Mouse (Mus musculus) forebrain, embryonic 13.5 days (tissue): ENCODE results near the gene Rbm11. TPM values are rescaled to one million over a fixed set of nuclear protein-coding genes. Genes with fewer than 3 reads are reported as not detected.
A peak's percentile ranks its signal among the peaks of the same experiment; 100 is the strongest.

Experiments used
- ATAC-seq: fragments of 200-750 bp; cut with Nextera tagmentation; 2 replicates; pipeline ENCODE4 v1.8.0; 2017
- H3K27ac ChIP-seq: fragments of 300-500 bp; sonication (generic); 2 replicates; pipeline ENCODE4 v1.5.1; 2015; ENCODE audit warnings: inconsistent platforms, mild to moderate bottlenecking, moderate library complexity
- H3K27me3 ChIP-seq: fragments of 300-500 bp; sonication (generic); 2 replicates; pipeline ENCODE4 v1.6.1; 2015; ENCODE audit warnings: mild to moderate bottlenecking, inconsistent platforms
- H3K36me3 ChIP-seq: fragments of 300-500 bp; sonication (generic); 2 replicates; pipeline ENCODE4 v1.6.1; 2015; ENCODE audit warnings: mild to moderate bottlenecking, inconsistent platforms; ENCODE audit not compliant: poor library complexity, severe bottlenecking
- H3K4me1 ChIP-seq: fragments of 300-500 bp; sonication (generic); 2 replicates; pipeline ENCODE4 v1.6.1; 2015; ENCODE audit warnings: inconsistent platforms
- H3K4me2 ChIP-seq: fragments of 300-500 bp; sonication (generic); 2 replicates; pipeline ENCODE4 v1.6.1; 2015; ENCODE audit warnings: inconsistent platforms, mild to moderate bottlenecking, moderate library complexity
- H3K4me3 ChIP-seq: fragments of 300-500 bp; sonication (generic); 2 replicates; pipeline ENCODE4 v1.5.1; 2015; ENCODE audit warnings: mild to moderate bottlenecking, inconsistent platforms
- H3K9ac ChIP-seq: fragments of 300-500 bp; sonication (generic); 2 replicates; pipeline ENCODE4 v1.6.1; 2015; ENCODE audit warnings: mild to moderate bottlenecking, inconsistent platforms
- H3K9me3 ChIP-seq: fragments of 300-500 bp; sonication (generic); replicated peaks from 2 replicates; pipeline ENCODE4 v1.6.1; 2016; ENCODE audit warnings: inconsistent platforms
- WGBS: fragments of 180-500 bp; shearing (Covaris S2); methylation state at CpG from one replicate; pipeline ENCODE4 v1.1.7; 2015; 5-methylcytosine and 5-hydroxymethylcytosine counted together
- polyA plus RNA-seq: library from polyadenylated mRNA; unstranded; fragments of >200 nt; fragmentation: Nextera tagmentation; extraction: Ambion mirVana; gene quantifications from 2 replicates; pipeline ENCODE4 v1.2.1, GENCODE M21; 2015

The Rbm11 gene
- 0.89 and 1.1 TPM in 2 replicates for polyA plus RNA-seq

DNA sequence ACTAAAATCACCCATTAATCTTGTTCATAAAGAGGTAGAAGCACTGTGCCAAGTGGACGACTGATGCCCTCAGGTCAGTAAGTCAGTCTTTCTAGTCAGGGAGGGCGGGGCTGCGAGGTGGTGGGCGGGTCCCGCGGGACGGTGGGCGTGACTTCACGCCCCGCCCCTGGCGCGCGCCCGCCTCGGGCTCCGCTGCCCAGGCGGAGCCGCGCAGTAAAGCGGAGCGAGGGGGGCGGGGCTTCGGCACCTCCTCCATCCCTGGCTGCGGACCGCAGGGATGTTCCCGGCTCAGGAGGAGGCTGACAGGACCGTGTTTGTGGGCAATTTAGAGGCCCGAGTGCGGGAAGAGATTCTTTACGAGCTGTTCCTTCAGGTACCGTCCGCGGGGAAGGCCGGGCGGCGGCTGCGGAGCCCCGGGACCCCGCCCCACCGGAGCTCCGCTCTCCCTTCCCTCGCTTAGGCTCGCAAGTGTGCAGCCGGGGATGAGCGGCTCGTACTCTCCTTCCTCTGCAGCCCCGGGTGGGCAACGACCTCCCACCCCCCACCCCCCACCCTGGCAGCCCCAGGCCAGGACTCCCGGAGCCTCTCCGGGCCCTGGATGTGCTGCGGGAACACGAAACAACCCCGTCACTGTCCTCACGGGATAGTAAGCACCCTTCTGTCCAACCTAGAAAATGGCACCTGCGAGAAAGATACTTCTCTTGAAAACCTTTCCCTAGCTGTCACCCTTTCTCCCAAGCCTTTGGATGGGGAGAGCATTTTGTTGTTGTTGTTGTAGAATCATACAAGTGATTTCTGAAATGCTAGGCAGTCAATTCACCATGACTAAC, at the start of gene Rbm11:
Rbm11 (plus strand) TSS at position 174 of the 830 bp plus-strand sequence.
- Histone ChIP-seq H3K9me3 (no peaks in the 10 kb centered on the region), H3K4me1 (peaks cover 9% of the 10 kb centered on the region), H3K36me3 (no peaks in the 10 kb centered on the region), H3K9ac (peak within 1 kb of the TSS; percentile 74), H3K4me2 (peak within 1 kb of the TSS; percentile 77), H3K27me3 (0 out of 2 replicates have a peak, but pooled peaks cover 6% of the 10 kb centered on the region), H3K27ac (no peak within 1 kb of the TSS), H3K4me3 (peak within 1 kb of the TSS; percentile 73)
- WGBS: 0% methylated on average over 53 of the region's 55 CpGs
- ATAC-seq: peak; percentile 97

DNA sequence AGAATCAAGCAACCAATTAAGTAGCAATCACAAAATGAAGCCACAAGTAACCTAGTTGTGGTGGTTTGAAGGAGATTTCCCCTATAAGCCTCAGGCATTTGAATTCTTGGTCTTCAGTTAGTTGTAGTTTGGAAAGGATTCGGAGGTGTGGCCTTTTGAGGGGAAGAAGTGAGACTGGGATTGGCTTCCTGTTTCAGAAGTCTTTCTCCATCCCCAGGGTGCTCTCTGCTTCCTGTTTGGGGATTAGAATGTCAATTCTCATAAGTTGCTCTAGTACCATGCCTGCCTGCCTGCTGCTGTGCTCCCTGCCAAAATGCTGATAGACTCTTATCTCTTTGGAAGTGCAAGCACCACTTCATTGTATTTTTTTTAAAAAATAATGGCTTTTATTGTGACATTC, 47.3 kb upstream of the Rbm11 start:
- H3K36me3 ChIP-seq: no peaks in the 10 kb centered on the region
- 89% methylated on average over 1 of the region's 1 CpGs for WGBS

DNA sequence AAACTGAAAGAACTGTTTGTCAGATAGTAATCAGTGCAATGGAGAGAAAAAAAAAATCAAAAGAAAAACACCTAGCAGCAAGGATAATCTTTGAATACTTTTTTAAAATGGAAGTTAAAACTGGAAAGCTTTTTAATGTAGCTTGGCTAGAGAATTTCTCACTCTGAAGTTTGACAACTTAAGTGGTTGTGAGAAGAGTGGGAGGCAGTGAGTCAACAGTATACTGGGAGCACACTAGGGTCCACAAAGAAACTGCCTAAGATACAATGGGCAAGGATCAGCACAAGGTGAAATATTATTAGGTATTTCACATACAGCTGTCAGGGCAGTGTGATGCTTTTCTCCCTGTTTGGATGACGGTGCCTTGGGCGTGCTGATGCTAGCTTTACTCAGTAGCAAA, 29.7 kb upstream of the Rbm11 start:
- Histone ChIP-seq H3K27ac (no peak overlapping the region), H3K4me3 (no peak overlapping the region), H3K4me2 (no peak overlapping the region), H3K9ac (no peak overlapping the region), H3K27me3 (no peaks in the 10 kb centered on the region), H3K4me1 (no peaks in the 10 kb centered on the region), H3K36me3 (no peaks in the 10 kb centered on the region), H3K9me3 (no peaks in the 10 kb centered on the region)
- WGBS: 85% methylated on average over 2 of the region's 2 CpGs
- ATAC-seq: no peak

More for the DNA sequence above, 47.3 kb upstream of the Rbm11 start:
- H3K4me1 ChIP-seq: no peaks in the 10 kb centered on the region
- no peaks in the 10 kb centered on the region for H3K9me3 ChIP-seq
- H3K9ac ChIP-seq: no peak overlapping the region
- H3K4me2 ChIP-seq: no peak overlapping the region
- H3K27me3 ChIP-seq: no peaks in the 10 kb centered on the region
- H3K27ac ChIP-seq: no peak overlapping the region
- no peak overlapping the region for H3K4me3 ChIP-seq
- ATAC-seq: no peak

DNA sequence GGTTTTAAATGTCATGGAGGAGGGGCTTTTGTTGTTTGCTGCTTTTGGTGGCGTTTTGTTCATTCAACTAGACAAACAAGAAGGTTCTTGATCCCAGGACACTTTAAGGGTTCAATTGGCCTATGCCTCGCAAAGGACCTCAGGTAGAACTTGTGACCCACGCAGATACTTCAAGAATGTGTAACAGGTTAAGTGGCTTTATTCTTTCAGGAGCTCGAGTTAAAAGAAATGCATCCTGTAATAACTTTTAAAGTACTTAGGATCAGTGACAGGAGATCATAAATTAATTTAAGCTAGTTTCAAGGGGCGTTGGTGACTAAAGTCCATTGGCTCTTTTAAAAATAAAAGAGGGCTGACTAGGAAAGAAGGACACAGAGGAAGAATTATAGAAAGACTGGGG, 10.4 kb upstream of the Rbm11 start:
- Histone ChIP-seq H3K4me2 (no peak overlapping the region), H3K4me3 (no peak overlapping the region), H3K4me1 (no peaks in the 10 kb centered on the region), H3K9ac (no peak overlapping the region), H3K27me3 (no peaks in the 10 kb centered on the region), H3K9me3 (no peaks in the 10 kb centered on the region), H3K27ac (no peak overlapping the region), H3K36me3 (no peaks in the 10 kb centered on the region)
- 87% methylated on average over 5 of the region's 5 CpGs for WGBS
- no peak for ATAC-seq

DNA sequence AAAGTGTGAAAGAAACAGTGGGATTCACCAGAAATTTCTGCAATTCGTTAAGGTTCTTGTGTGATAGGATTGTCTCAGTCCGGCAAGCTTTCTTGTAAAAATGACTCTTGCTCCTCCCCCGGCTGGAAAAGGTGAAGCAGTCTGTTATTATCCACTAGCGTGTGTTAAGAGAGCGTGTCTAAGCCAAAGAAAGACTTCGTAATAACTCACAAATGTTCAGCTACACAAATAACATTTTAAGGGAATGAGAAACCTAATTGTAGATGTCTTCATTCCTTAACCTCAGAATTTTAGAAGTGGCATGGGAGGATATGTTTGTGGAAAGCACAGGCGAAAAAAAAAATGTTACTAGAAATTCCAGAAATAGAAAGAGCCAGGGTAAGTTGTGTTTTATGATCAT, 6.7 kb upstream of the Rbm11 start, which contains the start of gene Lipi:
Lipi (minus strand) TSS at position 101 of the 400 bp plus-strand sequence.
- no peak within 1 kb of the TSS for H3K9ac ChIP-seq
- no peaks in the 10 kb centered on the region for H3K36me3 ChIP-seq
- H3K27ac ChIP-seq: no peak within 1 kb of the TSS
- no peaks in the 10 kb centered on the region for H3K27me3 ChIP-seq
- no peak within 1 kb of the TSS for H3K4me3 ChIP-seq
- H3K4me1 ChIP-seq: no peaks in the 10 kb centered on the region
- no peak within 1 kb of the TSS for H3K4me2 ChIP-seq
- 75% methylated on average over 7 of the region's 7 CpGs for WGBS
- no peak for ATAC-seq
- H3K9me3 ChIP-seq: no peaks in the 10 kb centered on the region

DNA sequence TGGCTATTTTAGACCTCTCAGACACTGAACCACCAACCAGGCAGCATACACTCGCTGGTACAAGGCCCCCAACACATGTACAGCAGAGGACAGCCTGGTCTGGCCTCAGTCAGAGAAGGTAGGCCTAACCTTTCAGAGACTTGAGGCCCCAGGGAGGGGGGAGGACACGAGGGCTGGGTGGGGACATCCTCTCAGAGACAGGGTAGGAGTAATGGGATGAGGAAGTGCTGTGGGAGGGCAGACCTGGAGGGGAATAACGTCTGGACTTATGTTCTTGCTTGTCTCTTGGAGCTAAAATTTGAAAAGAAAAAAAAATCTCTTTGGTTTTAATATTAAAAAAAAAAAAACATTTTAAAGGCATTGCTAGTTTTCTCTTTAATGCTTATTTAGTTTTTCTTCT, 6.2 kb upstream of the Rbm11 start:
- ATAC-seq: no peak
- no peak overlapping the region for H3K4me3 ChIP-seq
- WGBS: 41% methylated on average over 3 of the region's 3 CpGs

DNA sequence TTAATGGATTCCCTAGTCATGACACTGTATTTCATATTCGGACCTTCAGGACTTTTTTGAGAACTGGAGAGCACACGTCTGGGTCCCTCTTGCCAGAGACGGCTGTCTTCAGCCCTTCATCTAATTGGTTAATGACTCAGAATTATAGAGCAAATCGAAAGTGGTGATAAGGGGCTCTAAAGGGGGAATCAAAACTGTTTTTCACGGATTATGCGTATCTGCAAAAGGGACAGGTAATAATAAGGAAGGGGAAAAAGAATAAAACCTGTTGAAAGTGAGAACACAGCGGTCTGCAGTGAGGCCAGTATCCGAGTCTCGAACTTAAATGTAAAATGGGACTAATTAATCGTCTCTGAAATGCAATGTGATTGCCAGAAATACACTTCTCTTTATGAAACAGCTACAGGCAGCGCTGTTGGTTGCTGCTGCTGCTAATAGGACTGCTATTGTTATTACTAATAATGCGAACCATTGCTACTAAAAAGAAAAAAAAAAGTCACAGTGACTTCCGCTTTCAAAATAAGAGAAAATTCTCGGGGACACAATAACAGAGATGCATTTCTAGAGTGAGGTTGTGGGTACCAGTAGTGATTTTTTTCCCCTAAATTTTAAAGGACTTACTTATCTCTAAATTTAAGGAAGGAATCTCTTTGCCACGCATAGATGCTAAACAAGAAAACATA, 998 bp downstream of the Rbm11 start:
- peak overlapping the region; percentile 73 for H3K4me3 ChIP-seq
- H3K27me3 ChIP-seq: 0 out of 2 replicates have a peak, but pooled peaks cover 6% of the 10 kb centered on the region
- no peaks in the 10 kb centered on the region for H3K36me3 ChIP-seq
- H3K9ac ChIP-seq: peak overlapping the region; percentile 74; the same call in 1 of the 2 replicates
- no peak overlapping the region for H3K27ac ChIP-seq
- H3K4me1 ChIP-seq: peaks cover 9% of the 10 kb centered on the region
- no peaks in the 10 kb centered on the region for H3K9me3 ChIP-seq
- H3K4me2 ChIP-seq: peak overlapping the region; percentile 77
- whole genome bisulfite sequencing: 6% methylated on average over 15 of the region's 15 CpGs
- peak; percentile 30 for ATAC-seq

More for the DNA sequence above, 6.2 kb upstream of the Rbm11 start:
- Histone ChIP-seq H3K36me3 (no peaks in the 10 kb centered on the region), H3K9ac (no peak overlapping the region), H3K4me2 (no peak overlapping the region), H3K9me3 (no peaks in the 10 kb centered on the region), H3K27ac (no peak overlapping the region), H3K27me3 (no peaks in the 10 kb centered on the region), H3K4me1 (no peaks in the 10 kb centered on the region)

DNA sequence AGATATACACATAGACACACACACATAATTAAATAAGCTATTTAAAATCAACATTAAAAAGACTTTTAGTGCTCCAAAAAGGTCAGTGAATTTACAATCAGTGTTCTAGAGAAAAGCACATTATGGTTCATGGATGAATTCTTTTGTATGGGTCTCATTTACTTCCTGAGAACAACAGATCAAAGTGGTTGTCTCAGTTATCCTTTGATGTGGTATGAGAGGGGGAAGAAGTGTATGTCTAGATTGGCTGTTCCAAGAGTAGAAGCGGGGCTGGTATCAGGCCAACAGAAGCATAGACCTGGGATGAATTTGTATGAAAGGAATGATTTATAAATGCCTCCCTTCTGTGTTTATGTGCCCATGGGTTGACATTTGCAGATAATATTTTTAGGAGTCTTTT, 13.8 kb downstream of the Rbm11 start:
- no peak overlapping the region for H3K9ac ChIP-seq
- no peak overlapping the region for H3K4me2 ChIP-seq
- 42% methylated on average over 1 of the region's 1 CpGs for WGBS
- H3K4me3 ChIP-seq: no peak overlapping the region
- H3K4me1 ChIP-seq: no peaks in the 10 kb centered on the region
- no peak for ATAC-seq
- H3K27me3 ChIP-seq: no peaks in the 10 kb centered on the region
- no peak overlapping the region for H3K27ac ChIP-seq
- no peaks in the 10 kb centered on the region for H3K9me3 ChIP-seq
- H3K36me3 ChIP-seq: no peaks in the 10 kb centered on the region

DNA sequence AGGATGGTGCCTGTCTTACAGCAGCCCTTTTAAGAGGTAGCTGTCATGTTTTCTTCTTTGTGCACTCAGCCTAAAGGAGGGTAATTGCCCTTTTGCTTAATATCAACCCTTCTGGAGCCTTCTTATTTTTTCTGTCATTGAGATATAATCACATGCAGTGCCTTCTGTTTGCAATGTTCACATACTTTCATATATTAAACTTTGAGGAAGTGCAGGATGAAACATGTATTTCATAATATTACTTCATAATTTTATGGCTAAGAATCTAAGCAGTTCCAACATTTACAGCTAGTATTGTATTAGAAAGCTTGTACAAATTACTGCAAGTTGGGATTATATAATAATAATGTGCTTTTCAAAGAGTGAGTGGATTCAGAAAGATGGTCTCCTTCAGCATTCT, 19.9 kb downstream of the Rbm11 start:
- H3K9me3 ChIP-seq: no peaks in the 10 kb centered on the region

DNA sequence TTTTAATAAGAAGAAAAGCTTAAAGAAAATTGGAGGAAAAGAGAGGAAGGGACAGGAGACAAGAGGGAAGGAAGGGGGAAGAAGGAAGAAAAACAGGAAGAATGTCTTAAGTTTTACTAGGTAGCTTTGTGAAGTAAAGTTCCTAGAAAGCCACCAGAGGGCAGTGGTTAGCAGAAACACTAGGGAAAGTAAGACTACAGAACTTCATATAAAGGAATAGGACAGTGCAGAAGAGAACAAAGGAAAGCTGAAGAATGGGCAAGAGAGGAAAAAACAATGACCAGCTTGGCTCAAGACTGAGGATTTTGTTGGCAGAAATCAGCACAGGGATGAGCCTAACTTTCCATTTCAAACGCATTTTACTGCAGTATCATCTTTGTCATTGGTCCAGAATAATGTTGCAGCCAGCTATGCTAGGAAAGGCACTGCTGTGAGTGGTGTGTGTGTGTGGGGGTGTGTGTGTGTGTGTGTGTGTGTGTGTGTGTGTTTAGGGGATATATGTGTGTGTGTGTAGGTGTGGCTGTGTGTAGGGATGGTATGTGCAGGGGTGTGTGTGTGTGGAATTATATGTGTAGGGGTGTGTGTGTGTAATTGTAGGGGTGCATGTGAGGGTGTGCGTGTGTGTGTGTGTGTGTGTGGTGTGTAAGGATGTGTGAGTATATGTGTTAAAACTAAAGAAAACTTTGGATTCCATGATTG, 25.2 kb downstream of the Rbm11 start:
- H3K27me3 ChIP-seq: no peaks in the 10 kb centered on the region
- H3K4me2 ChIP-seq: no peak overlapping the region
- no peak overlapping the region for H3K4me3 ChIP-seq
- WGBS: 71% methylated on average over 2 of the region's 2 CpGs
- H3K9ac ChIP-seq: no peak overlapping the region
- peak; percentile 78 for ATAC-seq
- no peaks in the 10 kb centered on the region for H3K36me3 ChIP-seq
- H3K27ac ChIP-seq: no peak overlapping the region
- no peaks in the 10 kb centered on the region for H3K9me3 ChIP-seq
- H3K4me1 ChIP-seq: no peaks in the 10 kb centered on the region

More for the DNA sequence above, 19.9 kb downstream of the Rbm11 start:
- H3K4me1 ChIP-seq: no peaks in the 10 kb centered on the region
- ATAC-seq: no peak
- no peak overlapping the region for H3K4me2 ChIP-seq
- H3K4me3 ChIP-seq: no peak overlapping the region
- H3K36me3 ChIP-seq: no peaks in the 10 kb centered on the region
- H3K9ac ChIP-seq: no peak overlapping the region
- no peaks in the 10 kb centered on the region for H3K27me3 ChIP-seq
- no peak overlapping the region for H3K27ac ChIP-seq

DNA sequence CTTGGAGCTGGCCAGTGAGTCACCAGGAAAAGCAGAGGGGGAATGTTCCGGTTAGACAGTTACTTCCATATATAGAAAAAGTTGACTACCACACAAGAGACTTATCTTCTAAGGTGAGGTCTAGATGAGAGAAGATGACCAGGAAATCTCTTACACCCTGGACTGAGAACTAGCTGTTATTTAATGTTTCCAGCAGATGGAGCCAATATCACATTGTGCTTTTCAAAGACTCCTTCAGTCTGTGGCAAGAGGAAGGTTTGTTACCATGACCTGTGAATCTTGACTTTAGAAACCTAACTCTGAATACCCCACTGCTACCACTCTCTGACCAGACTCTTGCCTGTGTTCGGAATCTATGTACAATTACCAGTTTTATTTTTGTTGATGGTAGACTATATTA, 35.2 kb downstream of the Rbm11 start:
- H3K4me1 ChIP-seq: no peaks in the 10 kb centered on the region
- H3K9ac ChIP-seq: no peak overlapping the region
- no peak overlapping the region for H3K4me3 ChIP-seq
- H3K27ac ChIP-seq: no peak overlapping the region
- H3K4me2 ChIP-seq: no peak overlapping the region
- H3K27me3 ChIP-seq: no peaks in the 10 kb centered on the region
- no peaks in the 10 kb centered on the region for H3K9me3 ChIP-seq
- ATAC-seq: no peak
- H3K36me3 ChIP-seq: no peaks in the 10 kb centered on the region
- WGBS: 95% methylated on average over 2 of the region's 2 CpGs
